Mouse (Mus musculus) thymus, adult 2 months (tissue): ENCODE data around the gene Atf3. TPM values are rescaled to one million over a fixed set of nuclear protein-coding genes. Genes with fewer than 3 reads are reported as not detected.

Experiments
- DNase-seq: peaks from one replicate; pipeline ENCODE4 v3.0.0; 2021
- H3K27ac ChIP-seq: fragments of 200-500 bp; 2 replicates; pipeline ENCODE4 v1.5.1; 2012; ENCODE audit warnings: low read length, control low read depth; ENCODE audit not compliant: control insufficient read depth, insufficient read depth
- H3K27me3 ChIP-seq: fragments of 200-500 bp; 2 replicates; pipeline ENCODE4 v1.6.1; 2012; ENCODE audit warnings: mild to moderate bottlenecking, low read length, moderate library complexity, mixed read lengths; ENCODE audit not compliant: control insufficient read depth, insufficient read depth
- H3K36me3 ChIP-seq: fragments of 200-500 bp; 2 replicates; pipeline ENCODE4 v1.6.1; 2012; ENCODE audit warnings: mild to moderate bottlenecking, low read length, moderate library complexity; ENCODE audit not compliant: control insufficient read depth, insufficient read depth
- H3K4me1 ChIP-seq: fragments of 200-500 bp; replicated peaks from 2 replicates; pipeline ENCODE4 v1.6.1; 2012; ENCODE audit warnings: low read length; ENCODE audit not compliant: control insufficient read depth, insufficient read depth
- H3K4me3 ChIP-seq: fragments of 200-500 bp; 2 replicates; pipeline ENCODE4 v1.5.1; 2012; ENCODE audit warnings: mild to moderate bottlenecking, low read length, control low read depth, moderate library complexity; ENCODE audit not compliant: control insufficient read depth, insufficient read depth
- CTCF ChIP-seq: fragments of 200-500 bp; IDR thresholded peaks from 2 replicates; pipeline ENCODE4 v1.5.1; 2012; ENCODE audit warnings: mild to moderate bottlenecking, control low read depth, low read length, moderate library complexity, borderline replicate concordance; ENCODE audit not compliant: control insufficient read depth, poor library complexity, insufficient read depth; ENCODE audit errors: extremely low read depth
- POLR2A ChIP-seq: fragments of 200-500 bp; IDR thresholded peaks from 2 replicates; pipeline ENCODE4 v1.6.1; 2012; ENCODE audit warnings: mild to moderate bottlenecking, low read length, control low read depth, moderate library complexity; ENCODE audit not compliant: control insufficient read depth, poor library complexity, insufficient read depth; ENCODE audit errors: extremely low read depth
- WGBS: fragments of 180-500 bp; shearing (Covaris S2); methylation state at CpG from one replicate; pipeline ENCODE4 v1.1.7; 2018; 5-methylcytosine and 5-hydroxymethylcytosine counted together
- polyA plus RNA-seq: library from polyadenylated mRNA; depleted of rRNA; stranded (reverse); fragments of >200 nt; gene quantifications from 2 replicates; pipeline ENCODE4 v1.2.3, GENCODE M21; 2012

Gene Atf3
- polyA plus RNA-seq, 1 experiment = 4.2 TPM

- DNase-seq = no peak
- 2% methylated on average over 16 of the region's 16 CpGs for WGBS
- H3K4me3 ChIP-seq = no peak overlapping the region
- TF ChIP-seq POLR2A (no peak), CTCF (no peak)
- H3K4me1 ChIP-seq = 0 out of 2 replicates have a peak, but pooled peaks cover 13% of the 10 kb centered on the region
- H3K27ac ChIP-seq = no peak overlapping the region
- H3K27me3 ChIP-seq = peaks cover 22% of the 10 kb centered on the region
- H3K36me3 ChIP-seq = no peaks in the 10 kb centered on the region
Measured at GRCm38 (mm10) chr1:191185761-191186385, 32.0 kb downstream of the Atf3 start.

GRCm38 (mm10) chr1:191184841-191185251 lies 33.0 kb downstream of the Atf3 start:
- Histone ChIP-seq H3K36me3 (no peaks in the 10 kb centered on the region), H3K27me3 (peaks cover 23% of the 10 kb centered on the region), H3K4me1 (0 out of 2 replicates have a peak, but pooled peaks cover 13% of the 10 kb centered on the region), H3K27ac (no peak overlapping the region), H3K4me3 (no peak overlapping the region)
- TF ChIP-seq CTCF (no peak), POLR2A (no peak)
- 4% methylated on average over 22 of the region's 22 CpGs for WGBS
- DNase-seq = no peak

- no peak for DNase-seq
- Histone ChIP-seq H3K36me3 (no peaks in the 10 kb centered on the region), H3K4me1 (0 out of 2 replicates have a peak, but pooled peaks cover 13% of the 10 kb centered on the region), H3K27me3 (peaks cover 23% of the 10 kb centered on the region), H3K4me3 (no peak overlapping the region), H3K27ac (no peak overlapping the region)
- 4% methylated on average over 42 of the region's 42 CpGs for WGBS
- no peak for TF ChIP-seq CTCF
- no peak for TF ChIP-seq POLR2A
Measured at GRCm38 (mm10) chr1:191184066-191184815, 33.6 kb downstream of the Atf3 start.

- Histone ChIP-seq H3K36me3 (no peaks in the 10 kb centered on the region), H3K4me3 (peak overlapping the region; percentile 37), H3K4me1 (0 out of 2 replicates have a peak, but pooled peaks cover 13% of the 10 kb centered on the region), H3K27ac (no peak overlapping the region), H3K27me3 (peaks cover 23% of the 10 kb centered on the region)
- no peak for TF ChIP-seq POLR2A
- no peak for TF ChIP-seq CTCF
- peak; percentile 25 for DNase-seq
- WGBS = 1% methylated on average over 67 of the region's 67 CpGs
Measured at GRCm38 (mm10) chr1:191183163-191184065, 34.4 kb downstream of the Atf3 start.

GRCm38 (mm10) chr1:191182431-191183162 lies 35.2 kb downstream of the Atf3 start:
- Histone ChIP-seq H3K4me1 (0 out of 2 replicates have a peak, but pooled peaks cover 13% of the 10 kb centered on the region), H3K27me3 (peaks cover 23% of the 10 kb centered on the region), H3K27ac (no peak overlapping the region), H3K36me3 (no peaks in the 10 kb centered on the region), H3K4me3 (peak overlapping the region; percentile 37)
- DNase-seq = no peak
- under 1% methylated on average over 61 of the region's 61 CpGs for WGBS
- TF ChIP-seq CTCF (no peak), POLR2A (no peak)
